Mouse (Mus musculus): Measurements from ENCODE around the gene Phlpp1.

The Phlpp1 gene

DNA sequence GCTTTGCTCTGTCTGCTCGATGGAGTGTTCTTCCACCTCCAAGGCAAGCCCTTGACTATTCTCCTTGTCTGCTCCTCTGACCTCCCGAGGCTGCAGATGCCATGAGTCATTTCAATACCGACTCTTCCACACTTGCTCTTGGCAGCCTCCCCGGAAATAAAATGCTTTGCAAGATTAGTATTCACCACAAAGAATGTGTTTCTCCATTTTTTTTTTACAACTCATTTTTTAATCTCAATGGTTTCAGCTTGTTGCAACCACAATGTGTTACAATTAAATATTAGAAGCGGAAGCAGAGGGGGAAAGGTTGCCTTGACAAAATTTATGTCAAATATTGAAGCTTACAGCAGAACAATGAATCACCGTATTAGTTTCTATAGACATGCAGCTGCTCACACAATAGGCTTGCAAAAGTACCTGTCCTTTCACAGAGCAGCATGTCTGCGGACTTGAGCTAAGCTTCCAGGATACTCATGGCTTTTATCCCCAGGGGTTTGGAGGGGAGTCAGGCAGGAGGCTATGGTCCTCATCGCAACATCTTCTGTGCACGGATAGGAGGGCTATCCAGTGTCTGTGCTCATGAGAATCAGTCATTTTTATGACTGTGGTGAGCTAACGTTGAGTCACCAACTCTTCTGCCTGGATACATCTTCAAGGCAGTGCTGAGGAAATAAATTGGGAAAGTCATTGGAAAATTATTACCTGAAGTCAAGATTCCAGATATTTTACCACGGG, 229.5 kb downstream of the Phlpp1 start:
- peak in 1 of 2 experiments; percentile 32 for DNase-seq

GRCm38 (mm10) chr1:106403011-106403501, 231.5 kb downstream of the Phlpp1 start:
- no peak for DNase-seq

- no peak for DNase-seq
These were observed 235.3 kb downstream of the Phlpp1 start for GRCm38 (mm10) chr1:106406852-106407251.

DNA sequence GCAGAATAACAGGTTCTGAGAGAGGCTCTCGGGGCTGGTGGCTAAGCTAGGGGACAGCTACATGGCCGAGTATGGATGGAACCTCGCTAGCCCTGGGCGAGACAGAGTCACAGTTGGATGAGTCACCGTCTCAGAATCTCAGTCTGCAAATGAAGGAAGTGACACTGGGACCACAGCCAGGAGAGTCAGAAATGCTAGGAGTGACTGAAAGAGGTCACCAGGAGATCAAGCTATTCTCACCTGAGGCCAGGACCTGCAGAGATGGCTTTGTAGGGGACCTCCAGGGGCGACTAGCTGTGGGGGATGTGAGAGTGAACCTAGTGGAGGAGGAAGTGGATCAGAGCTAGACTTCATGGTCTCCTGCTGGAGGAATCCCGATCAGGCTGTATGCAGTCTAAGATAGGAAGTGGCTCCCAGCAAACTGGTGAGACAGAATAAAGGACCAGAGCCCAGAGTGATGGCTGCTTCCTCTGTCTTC, 236.4 kb downstream of the Phlpp1 start:
- peak; percentile 56 to 65 for DNase-seq

DNA sequence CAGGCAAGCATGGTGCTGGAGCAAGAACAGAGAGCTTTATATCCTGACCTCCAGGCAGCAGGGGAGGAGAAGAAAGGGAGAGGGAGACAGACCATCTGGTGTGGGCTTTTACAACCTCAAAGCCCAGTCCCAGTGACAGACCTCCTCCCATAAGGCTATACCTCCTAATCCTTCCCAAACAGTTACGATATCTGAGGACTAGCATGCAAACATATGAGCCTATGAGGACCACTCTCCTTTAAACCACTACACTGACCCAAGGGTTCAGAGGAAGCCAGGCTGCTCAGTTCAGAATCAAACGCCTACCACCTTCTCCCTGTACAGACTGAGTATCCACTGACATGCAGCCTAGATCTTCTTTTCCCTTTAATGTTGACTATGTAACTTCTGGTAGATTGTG, 239.3 kb downstream of the Phlpp1 start:
- no peak for DNase-seq

- DNase-seq = peak in 1 of 2 experiments; percentile 25
These were observed 253.8 kb downstream of the Phlpp1 start for GRCm38 (mm10) chr1:106425128-106425936.

DNA sequence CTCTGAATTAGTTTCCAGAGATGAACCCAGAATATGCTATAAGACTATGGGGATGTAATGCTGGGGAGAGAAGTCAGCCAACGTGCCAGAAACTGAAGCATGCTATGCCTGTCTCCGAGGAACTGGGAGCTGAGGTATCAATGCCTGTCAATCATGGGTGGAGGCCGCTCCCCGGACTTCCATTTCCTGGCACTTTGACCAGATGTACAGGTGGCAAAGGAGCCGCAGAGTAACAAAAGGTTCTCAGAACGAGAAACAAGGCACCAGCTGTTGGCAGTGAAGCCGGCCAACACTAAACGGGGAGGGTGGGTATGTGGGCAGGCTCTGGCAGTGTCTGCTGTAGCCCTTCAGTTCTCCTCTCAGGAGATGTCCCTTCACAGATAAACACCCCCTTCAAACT, 256.6 kb downstream of the Phlpp1 start:
- DNase-seq = no peak

DNA sequence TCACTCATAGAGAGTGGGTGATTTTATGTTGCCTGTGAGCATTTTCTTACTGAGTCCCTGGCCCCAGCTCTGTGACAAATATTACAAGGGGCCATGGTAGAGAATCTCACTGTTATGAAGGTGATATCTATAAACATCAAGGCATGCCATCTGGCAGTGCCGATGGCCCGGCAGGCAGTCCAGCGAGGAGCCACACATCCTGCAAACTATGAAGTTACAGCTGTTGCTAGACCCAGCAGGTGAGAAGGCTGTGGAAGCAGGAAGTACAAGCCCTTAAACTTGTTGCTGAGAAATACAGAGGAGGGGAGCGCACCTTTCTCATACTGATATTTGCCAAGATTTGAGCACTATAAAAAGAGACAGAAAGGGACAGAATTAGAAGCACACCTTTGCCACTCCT, 257.0 kb downstream of the Phlpp1 start:
- no peak for DNase-seq

DNA sequence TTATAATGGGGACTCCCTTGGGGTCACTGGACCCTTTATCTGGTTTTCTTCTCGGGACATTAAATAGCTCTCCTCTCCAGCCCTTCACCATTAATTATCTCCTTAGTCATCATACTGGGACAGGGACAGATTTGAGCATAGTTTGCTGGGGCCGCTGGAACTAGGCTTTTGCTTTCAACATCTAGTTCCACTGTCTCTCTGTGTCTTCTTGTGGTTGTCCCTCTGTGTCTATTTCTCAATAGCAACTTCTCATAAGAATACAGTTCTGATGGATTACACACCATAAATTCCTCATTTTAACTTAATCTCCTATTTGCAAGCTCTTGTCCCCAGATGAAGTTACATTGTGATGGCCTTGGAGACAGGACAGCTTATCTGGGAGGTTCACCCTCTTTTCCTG, 262.0 kb downstream of the Phlpp1 start:
- no peak for DNase-seq
